Comparison of ENCODE assay signal across 24 mouse cellular contexts in genomic region chr2:101826186-101826707, GRCm38 (mm10). TPM values are rescaled to one million over a fixed set of nuclear protein-coding genes. Genes with fewer than 3 reads are reported as not detected.
DNase-seq lines count a peak whose midpoint lies in the region; ATAC-seq and TF ChIP-seq lines count a peak whose summit lies in the region.
"Had no signal": no experiment of that assay in that cellular context is flagged by ENCODE, and none has a peak within 500 bp of the region (broad histone marks: within the 10 kb centered on the region; RNA-seq: fewer than 3 reads in every experiment).

No protein-coding gene starts in this region.

- peaks cover 9% of the 10 kb centered on the region; the same call in 1 of the 2 replicates for H3K4me1 ChIP-seq in intestine, embryonic 16.5 days (ENCODE audit: control insufficient read depth, insufficient read depth, low read length)
- H3K4me1 ChIP-seq in intestine, embryonic 15.5 days (replicated peaks), result peaks cover 11% of the 10 kb centered on the region; the same call in 1 of the 2 replicates
- H3K4me1 ChIP-seq in liver, postnatal 0 days (ENCODE audit: insufficient read depth), result peaks cover 18% of the 10 kb centered on the region; the same call in 1 of the 2 replicates
- H3K4me1 ChIP-seq in liver, embryonic 11.5 days (replicated peaks; ENCODE audit: control insufficient read depth, insufficient read depth, low read length), result peaks cover 6% of the 10 kb centered on the region; the same call in 1 of the 2 replicates
- no peaks in the 10 kb centered on the region for H3K4me1 ChIP-seq in intestine, postnatal 0 days (replicated peaks; ENCODE audit: control insufficient read depth, insufficient read depth, low read length)

- no peaks in the 10 kb centered on the region for H3K27me3 ChIP-seq in intestine, embryonic 16.5 days (replicated peaks; ENCODE audit: control insufficient read depth, insufficient read depth, low read length)
- H3K27me3 ChIP-seq in intestine, embryonic 15.5 days (replicated peaks), result no peaks in the 10 kb centered on the region
- no peaks in the 10 kb centered on the region for H3K27me3 ChIP-seq in liver, postnatal 0 days (ENCODE audit: insufficient read depth, low read length)
- H3K27me3 ChIP-seq in liver, embryonic 11.5 days (replicated peaks; ENCODE audit: control insufficient read depth, insufficient read depth, low read length), result no peaks in the 10 kb centered on the region
- no peaks in the 10 kb centered on the region for H3K27me3 ChIP-seq in intestine, postnatal 0 days (replicated peaks; ENCODE audit: control insufficient read depth, insufficient read depth, low read length)
- H3K27me3 ChIP-seq: embryonic facial prominence, embryonic 13.5 days; forebrain, embryonic 15.5 days; heart, embryonic 15.5 days; Patski had no signal

- WGBS in intestine, embryonic 16.5 days, result 82% methylated on average over 2 of the region's 2 CpGs
- 71% methylated on average over 2 of the region's 2 CpGs for WGBS in intestine, embryonic 15.5 days
- WGBS in liver, postnatal 0 days (ENCODE audit: insufficient replicate concordance), result 53% methylated on average over 2 of the region's 2 CpGs
- WGBS in liver, embryonic 11.5 days, result 69% methylated on average over 2 of the region's 2 CpGs
- WGBS in intestine, postnatal 0 days, result 57% methylated on average over 2 of the region's 2 CpGs

- no peaks in the 10 kb centered on the region for H3K36me3 ChIP-seq in intestine, embryonic 16.5 days (ENCODE audit: control insufficient read depth, insufficient read depth, low read length)
- no peaks in the 10 kb centered on the region for H3K36me3 ChIP-seq in intestine, embryonic 15.5 days
- H3K36me3 ChIP-seq in liver, postnatal 0 days (replicated peaks; ENCODE audit: insufficient read depth, low read length), result no peaks in the 10 kb centered on the region
- no peaks in the 10 kb centered on the region for H3K36me3 ChIP-seq in liver, embryonic 11.5 days (ENCODE audit: control insufficient read depth, insufficient read depth, low read length)
- H3K36me3 ChIP-seq in intestine, postnatal 0 days (ENCODE audit: control insufficient read depth, insufficient read depth), result no peaks in the 10 kb centered on the region
- H3K36me3 ChIP-seq: embryonic facial prominence, embryonic 13.5 days; forebrain, embryonic 15.5 days; heart, embryonic 10.5 days; heart, embryonic 15.5 days had no signal

- no peak overlapping the region for H3K9ac ChIP-seq in intestine, embryonic 16.5 days (ENCODE audit: low read depth, low read length)
- H3K9ac ChIP-seq in intestine, embryonic 15.5 days, result no peak overlapping the region
- no peak overlapping the region for H3K9ac ChIP-seq in liver, postnatal 0 days (replicated peaks)
- no peak overlapping the region for H3K9ac ChIP-seq in liver, embryonic 11.5 days (ENCODE audit: low read depth, low read length)
- H3K9ac ChIP-seq in intestine, postnatal 0 days (ENCODE audit: low read depth, low read length), result no peak overlapping the region
- H3K9ac ChIP-seq: embryonic facial prominence, embryonic 13.5 days; forebrain, embryonic 15.5 days; heart, embryonic 15.5 days; hindbrain, embryonic 14.5 days had no signal

- no peak for TF ChIP-seq CTCF in liver, postnatal 0 days (IDR thresholded peaks at IDR 0.05; ENCODE audit: low read depth)
- TF ChIP-seq CTCF in intestine, postnatal 0 days (IDR thresholded peaks at IDR 0.05; ENCODE audit: low read depth), result no peak

- no peak for TF ChIP-seq EP300 in liver, postnatal 0 days (IDR thresholded peaks at IDR 0.05; ENCODE audit: low read depth)

- 0 out of 2 replicates have a peak overlapping the region, but pooled peaks have one; percentile 21 for H3K4me2 ChIP-seq in intestine, embryonic 16.5 days (ENCODE audit: low read depth, low read length)
- H3K4me2 ChIP-seq in intestine, embryonic 15.5 days (replicated peaks), result no peak overlapping the region
- H3K4me2 ChIP-seq in liver, postnatal 0 days (ENCODE audit: low read depth, low read length), result no peak overlapping the region
- no peak overlapping the region for H3K4me2 ChIP-seq in liver, embryonic 11.5 days
- peak overlapping the region; percentile 43 for H3K4me2 ChIP-seq in intestine, postnatal 0 days (replicated peaks; ENCODE audit: low read depth)
- H3K4me2 ChIP-seq: embryonic facial prominence, embryonic 13.5 days; forebrain, embryonic 15.5 days; heart, embryonic 15.5 days; hindbrain, embryonic 14.5 days had no signal

- ATAC-seq in intestine, embryonic 16.5 days, result no peak
- ATAC-seq in intestine, embryonic 15.5 days, result no peak
- peak; percentile 41 for ATAC-seq in liver, postnatal 0 days
- no peak for ATAC-seq in liver, embryonic 11.5 days (replicated peaks; ENCODE audit: low FRiP score)
- ATAC-seq in intestine, postnatal 0 days, result no peak
- ATAC-seq: activated CD4-positive, CD25-positive, alpha-beta regulatory T cell, adult 4 months; CD4-positive, CD25-positive, alpha-beta regulatory T cell, adult 4 months; forebrain, embryonic 15.5 days had no signal

- no peak overlapping the region; the same call in 1 of the 2 replicates for H3K27ac ChIP-seq in intestine, embryonic 16.5 days (ENCODE audit: low read length)
- H3K27ac ChIP-seq in intestine, embryonic 15.5 days, result no peak overlapping the region
- peak overlapping the region; percentile 77; the same call in 1 of the 2 replicates for H3K27ac ChIP-seq in liver, postnatal 0 days (ENCODE audit: low read depth)
- H3K27ac ChIP-seq in liver, embryonic 11.5 days (ENCODE audit: low read depth, low read length), result no peak overlapping the region
- H3K27ac ChIP-seq in intestine, postnatal 0 days (ENCODE audit: low read depth, low read length), result peak overlapping the region; percentile 86
- H3K27ac ChIP-seq: embryonic facial prominence, embryonic 13.5 days; forebrain, embryonic 15.5 days; heart, embryonic 10.5 days; heart, embryonic 15.5 days; hindbrain, embryonic 14.5 days had no signal

- no peaks in the 10 kb centered on the region for H3K9me3 ChIP-seq in intestine, embryonic 16.5 days (ENCODE audit: control insufficient read depth, low read length)
- H3K9me3 ChIP-seq in intestine, embryonic 15.5 days, result no peaks in the 10 kb centered on the region
- no peaks in the 10 kb centered on the region for H3K9me3 ChIP-seq in liver, postnatal 0 days (ENCODE audit: low read length)
- H3K9me3 ChIP-seq in liver, embryonic 11.5 days (ENCODE audit: control insufficient read depth, low read length), result no peaks in the 10 kb centered on the region
- H3K9me3 ChIP-seq in intestine, postnatal 0 days (ENCODE audit: control insufficient read depth), result no peaks in the 10 kb centered on the region
- H3K9me3 ChIP-seq: embryonic facial prominence, embryonic 13.5 days; forebrain, embryonic 15.5 days; heart, embryonic 10.5 days; heart, embryonic 15.5 days had no signal

- DNase-seq in liver, postnatal 0 days, result no peak
- no peak for DNase-seq in liver, embryonic 11.5 days (ENCODE audit: low spot score)
- DNase-seq in Muller cell, postnatal 12 days (ENCODE audit: inconsistent ontology term), result peak; percentile 76
- DNase-seq in right cerebral cortex, postnatal 25 days, result no peak
- no peak for DNase-seq in adrenal gland, postnatal 25 days
- DNase-seq: adrenal gland, adult 8-10 months; B cell, adult 2 months; cerebellum, adult 11-12 months; cerebellum, adult 9-11 months; cerebellum, postnatal 36 days; gastrocnemius, postnatal 36 days; heart, adult 18-20 months; heart, postnatal 14 days had no signal

- no peak overlapping the region; the same call in 1 of the 2 replicates for H3K4me3 ChIP-seq in intestine, embryonic 16.5 days (ENCODE audit: low read length)
- no peak overlapping the region for H3K4me3 ChIP-seq in intestine, embryonic 15.5 days (replicated peaks)
- no peak overlapping the region for H3K4me3 ChIP-seq in liver, postnatal 0 days (ENCODE audit: low read depth, low read length)
- no peak overlapping the region for H3K4me3 ChIP-seq in liver, embryonic 11.5 days (ENCODE audit: low read depth, low read length)
- no peak overlapping the region for H3K4me3 ChIP-seq in intestine, postnatal 0 days (ENCODE audit: low read depth, low read length)
- H3K4me3 ChIP-seq: embryonic facial prominence, embryonic 13.5 days; forebrain, embryonic 15.5 days; heart, embryonic 10.5 days; heart, embryonic 15.5 days had no signal

RNA-seq across cellular contexts. Expression of gene Prr5l, which starts 56.6 kb away (rescaled TPM):
- polyA plus RNA-seq in intestine, embryonic 16.5 days (2015; fragmentation: Nextera tagmentation; extraction: Ambion mirVana), result 23.9 and 31.0 TPM in 2 replicates
- 16.5 and 16.9 TPM in 2 replicates for polyA plus RNA-seq in intestine, embryonic 15.5 days (2015; fragmentation: Nextera tagmentation; extraction: Ambion mirVana)
- 2.9 and 4.0 TPM in 2 replicates for polyA plus RNA-seq in liver, postnatal 0 days (2015; fragmentation: Nextera tagmentation; extraction: Ambion mirVana)
- 8.5 and 8.9 TPM in 2 replicates for polyA plus RNA-seq in liver, embryonic 11.5 days (2014; fragmentation: Nextera tagmentation; extraction: Ambion mirVana)
- 36.4 and 41.8 TPM in 2 replicates for polyA plus RNA-seq in intestine, postnatal 0 days (2015; fragmentation: Nextera tagmentation; extraction: Ambion mirVana)
- 5.9 and 6.6 TPM in 2 replicates for total RNA-seq in adrenal gland, postnatal 25 days (2021)

RNA-seq across cellular contexts. Expression of gene Commd9, which starts 59.8 kb away (rescaled TPM):
- 79.1 and 82.8 TPM in 2 replicates for polyA plus RNA-seq in intestine, embryonic 16.5 days (2015; fragmentation: Nextera tagmentation; extraction: Ambion mirVana)
- polyA plus RNA-seq in intestine, embryonic 15.5 days (2015; fragmentation: Nextera tagmentation; extraction: Ambion mirVana), result 65.5 and 68.2 TPM in 2 replicates
- 20.6 and 23.6 TPM in 2 replicates for polyA plus RNA-seq in liver, postnatal 0 days (2015; fragmentation: Nextera tagmentation; extraction: Ambion mirVana)
- 46.1 and 47.6 TPM in 2 replicates for polyA plus RNA-seq in liver, embryonic 11.5 days (2014; fragmentation: Nextera tagmentation; extraction: Ambion mirVana)
- 81.6 and 83.3 TPM in 2 replicates for polyA plus RNA-seq in intestine, postnatal 0 days (2015; fragmentation: Nextera tagmentation; extraction: Ambion mirVana)
- 45.3 and 49.6 TPM in 2 replicates for total RNA-seq in adrenal gland, postnatal 25 days (2021)

Comparison
In these comparisons a context has a peak if more than half of its experiments do, and no peak if none do; other contexts are left out.
1. H3K27ac ChIP-seq: peak in liver, postnatal 0 days (single experiment) and intestine, postnatal 0 days (single experiment); none in intestine, embryonic 16.5 days (single experiment), intestine, embryonic 15.5 days (single experiment) and liver, embryonic 11.5 days (single experiment).
2. H3K4me2 ChIP-seq: peak in intestine, embryonic 16.5 days (single experiment) and intestine, postnatal 0 days (single experiment); none in intestine, embryonic 15.5 days (single experiment), liver, postnatal 0 days (single experiment) and liver, embryonic 11.5 days (single experiment).